Mouse (Mus musculus): ENCODE measurements around the gene Cltc. TPM values are rescaled to one million over a fixed set of nuclear protein-coding genes. Genes with fewer than 3 reads are reported as not detected.
"Not testable (repeated sequence)": the region's sequence is repeated elsewhere in the genome, so short reads cannot be mapped to it uniquely, and the experiment has no call there.

Cltc gene
- polyA plus RNA-seq (2012; rRNA removed): 32.3 and 38.1 TPM in 2 replicates

DNA sequence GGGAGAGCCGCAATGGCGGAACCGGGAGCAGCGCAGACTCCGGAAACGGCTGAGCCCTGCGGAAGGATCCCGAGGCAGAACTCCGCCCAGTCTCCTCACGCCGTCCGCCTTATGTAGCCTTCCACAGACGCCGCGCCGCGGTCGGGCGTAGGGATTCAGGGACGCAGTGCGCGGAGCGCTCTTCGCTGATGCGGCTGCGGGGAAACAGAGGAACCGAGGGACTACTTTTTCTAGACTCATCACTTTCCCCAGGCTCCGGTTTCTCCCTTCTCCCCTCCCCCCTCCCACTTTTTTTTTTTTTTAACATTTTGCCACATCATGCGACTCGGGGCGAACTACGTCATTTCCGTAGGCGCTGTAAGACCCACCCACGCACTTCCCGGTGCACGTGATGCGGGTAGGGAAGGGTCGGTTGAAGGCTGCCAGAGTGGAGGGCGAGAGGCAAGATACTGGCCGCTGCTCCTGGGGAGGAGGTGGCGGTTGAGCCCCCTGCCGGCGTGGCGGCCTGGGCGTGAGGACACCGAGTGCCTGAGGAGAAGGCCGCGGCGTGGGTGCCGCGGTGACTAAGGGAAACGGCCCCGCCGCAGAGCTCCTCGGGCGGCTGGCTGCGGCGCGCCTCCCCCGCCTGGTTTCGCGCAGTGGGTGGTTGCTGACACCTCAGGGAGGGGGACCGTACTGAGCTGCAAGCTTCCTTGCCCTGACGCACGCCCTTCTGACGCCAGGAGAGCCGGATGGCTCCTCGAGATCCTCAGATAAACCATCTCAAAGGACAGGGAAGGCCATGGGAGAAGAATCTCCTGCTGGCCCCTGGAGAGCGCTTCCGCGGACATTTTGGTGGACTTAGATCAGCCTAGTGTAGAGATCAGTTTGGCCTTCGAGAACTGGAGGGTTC lies at the start of gene Cltc:
Gene Cltc, minus strand, starts transcription at position 86 of the 892 bp plus-strand sequence.
- Histone ChIP-seq H3K36me3 (ENCODE audit: control insufficient read depth, insufficient read depth, low read length) (no peaks in the 10 kb centered on the region), H3K27me3 (ENCODE audit: control insufficient read depth, insufficient read depth, low read length) (no peaks in the 10 kb centered on the region), H3K4me1 (ENCODE audit: control insufficient read depth, insufficient read depth, low read length) (peaks cover 2% of the 10 kb centered on the region), H3K4me3 (ENCODE audit: control insufficient read depth, low read depth, low read length) (peak within 1 kb of the TSS; percentile 100), H3K27ac (ENCODE audit: control insufficient read depth, insufficient read depth, low read depth, low read length) (peak within 1 kb of the TSS; percentile 100)
- TF ChIP-seq POLR2A (IDR thresholded peaks at IDR 0.05; ENCODE audit: control insufficient read depth, low read depth, low read length) (peak; percentile 98), CTCF (IDR thresholded peaks at IDR 0.05; ENCODE audit: control insufficient read depth, insufficient read depth, insufficient replicate concordance, low read depth, low read length) (0 out of 2 replicates have a peak, but pooled peaks have one; percentile 13)

DNA sequence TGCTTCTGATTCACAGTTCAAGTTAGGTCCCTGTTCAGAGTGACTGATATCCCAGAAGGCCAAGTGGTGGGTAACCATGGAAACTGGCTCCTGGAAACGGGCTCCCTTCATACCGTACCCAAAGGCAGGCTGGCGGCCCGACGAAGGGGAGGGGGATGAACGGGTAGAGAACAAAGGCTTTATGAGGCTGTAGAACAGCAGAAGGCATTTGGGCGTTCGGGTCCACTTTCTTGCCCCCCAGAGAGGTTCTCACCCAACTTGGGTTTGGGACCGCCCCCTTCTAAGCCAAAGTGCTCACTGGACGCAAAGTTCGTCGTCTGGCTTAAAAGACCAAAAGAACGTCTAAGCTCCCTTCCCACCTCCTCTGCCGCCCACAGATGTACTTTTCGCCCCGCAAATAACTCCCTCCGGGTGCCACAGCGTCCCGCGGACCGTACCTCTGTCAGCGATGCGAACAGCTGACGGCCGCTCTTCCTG lies 49.7 kb upstream of the Cltc start:
- H3K4me3 ChIP-seq (ENCODE audit: control insufficient read depth, low read depth, low read length): peak overlapping the region; percentile 95
- H3K27me3 ChIP-seq (ENCODE audit: control insufficient read depth, insufficient read depth, low read length): no peaks in the 10 kb centered on the region
- H3K4me1 ChIP-seq (ENCODE audit: control insufficient read depth, insufficient read depth, low read length): peaks cover 2% of the 10 kb centered on the region; the same call in 1 of the 2 replicates
- H3K36me3 ChIP-seq (ENCODE audit: control insufficient read depth, insufficient read depth, low read length): no peaks in the 10 kb centered on the region; the same call in 1 of the 2 replicates
- TF ChIP-seq POLR2A (IDR thresholded peaks at IDR 0.05; ENCODE audit: control insufficient read depth, low read depth, low read length): no peak; the same call in 1 of the 2 replicates
- TF ChIP-seq CTCF (IDR thresholded peaks at IDR 0.05; ENCODE audit: control insufficient read depth, insufficient read depth, insufficient replicate concordance, low read depth, low read length): no peak
- peak overlapping the region; percentile 55 for H3K27ac ChIP-seq (ENCODE audit: control insufficient read depth, insufficient read depth, low read depth, low read length)

DNA sequence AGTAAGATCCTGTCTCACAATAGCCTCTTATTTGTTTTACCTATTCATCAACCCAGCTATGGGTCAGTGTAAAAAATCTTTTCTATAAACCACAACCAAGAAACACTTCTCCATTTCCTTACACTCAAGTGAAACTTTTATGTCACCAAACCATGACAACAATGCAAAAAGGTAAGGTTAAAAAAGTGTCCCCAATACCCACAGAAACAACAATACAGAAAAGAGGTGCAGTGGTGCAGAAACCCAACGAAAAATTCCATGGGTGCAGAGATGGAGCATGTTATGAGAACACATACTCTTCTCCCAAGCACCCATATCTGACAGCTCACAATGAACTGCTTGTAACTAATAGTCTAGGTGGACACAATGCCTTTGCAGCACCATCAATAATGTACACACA lies 36.8 kb upstream of the Cltc start:
- Histone ChIP-seq H3K4me3 (ENCODE audit: control insufficient read depth, low read depth, low read length) (no peak overlapping the region), H3K27ac (ENCODE audit: control insufficient read depth, insufficient read depth, low read depth, low read length) (no peak overlapping the region), H3K36me3 (ENCODE audit: control insufficient read depth, insufficient read depth, low read length) (peaks cover 1% of the 10 kb centered on the region; the same call in 1 of the 2 replicates), H3K27me3 (ENCODE audit: control insufficient read depth, insufficient read depth, low read length) (no peaks in the 10 kb centered on the region), H3K4me1 (ENCODE audit: control insufficient read depth, insufficient read depth, low read length) (no peaks in the 10 kb centered on the region)
- TF ChIP-seq CTCF (IDR thresholded peaks at IDR 0.05; ENCODE audit: control insufficient read depth, insufficient read depth, insufficient replicate concordance, low read depth, low read length) (no peak), POLR2A (IDR thresholded peaks at IDR 0.05; ENCODE audit: control insufficient read depth, low read depth, low read length) (no peak)

DNA sequence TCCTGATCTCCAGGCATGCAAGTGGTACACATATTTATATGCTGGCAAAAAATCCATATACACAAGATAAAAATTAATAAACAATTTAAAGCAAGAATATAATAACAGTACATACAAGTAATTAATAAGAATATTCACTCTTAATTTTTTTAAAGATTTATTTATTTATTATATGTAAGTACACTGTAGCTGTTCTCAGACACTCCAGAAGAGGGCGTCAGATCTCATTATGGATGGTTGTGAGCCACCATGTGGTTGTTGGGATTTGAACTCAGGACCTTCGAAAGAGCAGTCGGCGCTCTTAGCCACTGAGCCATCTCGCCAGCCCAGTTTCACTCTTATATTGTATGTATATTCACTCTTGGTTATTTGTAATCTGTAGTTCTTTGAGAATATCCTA lies 30.1 kb upstream of the Cltc start:
- not testable (repeated sequence) for H3K4me1 ChIP-seq (ENCODE audit: control insufficient read depth, insufficient read depth, low read length); H3K27me3 ChIP-seq (ENCODE audit: control insufficient read depth, insufficient read depth, low read length); H3K4me3 ChIP-seq (ENCODE audit: control insufficient read depth, low read depth, low read length); H3K27ac ChIP-seq (ENCODE audit: control insufficient read depth, insufficient read depth, low read depth, low read length); H3K36me3 ChIP-seq (ENCODE audit: control insufficient read depth, insufficient read depth, low read length)

DNA sequence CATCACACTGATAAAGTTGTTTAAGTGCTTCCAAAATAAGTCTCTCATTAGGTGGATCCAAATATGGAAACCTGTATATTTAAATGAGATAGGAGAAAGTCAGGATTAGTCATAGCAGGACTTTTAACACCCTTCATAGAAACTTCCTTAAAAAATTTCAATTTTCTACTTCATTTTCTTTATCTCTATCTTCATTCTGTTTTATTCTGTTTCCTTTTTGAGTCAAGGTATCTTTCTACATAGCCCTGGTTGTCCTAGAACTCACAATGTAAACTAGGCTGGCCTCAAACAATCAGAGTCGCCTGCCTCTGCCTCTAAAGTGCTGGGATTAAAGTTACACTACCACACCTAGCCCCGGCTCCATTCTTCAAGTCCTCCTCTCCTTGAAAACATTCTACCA lies 28.4 kb upstream of the Cltc start:
- no peak overlapping the region for H3K27ac ChIP-seq (ENCODE audit: control insufficient read depth, insufficient read depth, low read depth, low read length)
- no peak overlapping the region for H3K4me3 ChIP-seq (ENCODE audit: control insufficient read depth, low read depth, low read length)
- peaks cover 2% of the 10 kb centered on the region; the same call in 1 of the 2 replicates for H3K36me3 ChIP-seq (ENCODE audit: control insufficient read depth, insufficient read depth, low read length)
- no peaks in the 10 kb centered on the region for H3K4me1 ChIP-seq (ENCODE audit: control insufficient read depth, insufficient read depth, low read length)
- no peaks in the 10 kb centered on the region for H3K27me3 ChIP-seq (ENCODE audit: control insufficient read depth, insufficient read depth, low read length)
- TF ChIP-seq POLR2A (IDR thresholded peaks at IDR 0.05; ENCODE audit: control insufficient read depth, low read depth, low read length) (no peak), CTCF (IDR thresholded peaks at IDR 0.05; ENCODE audit: control insufficient read depth, insufficient read depth, insufficient replicate concordance, low read depth, low read length) (no peak)

DNA sequence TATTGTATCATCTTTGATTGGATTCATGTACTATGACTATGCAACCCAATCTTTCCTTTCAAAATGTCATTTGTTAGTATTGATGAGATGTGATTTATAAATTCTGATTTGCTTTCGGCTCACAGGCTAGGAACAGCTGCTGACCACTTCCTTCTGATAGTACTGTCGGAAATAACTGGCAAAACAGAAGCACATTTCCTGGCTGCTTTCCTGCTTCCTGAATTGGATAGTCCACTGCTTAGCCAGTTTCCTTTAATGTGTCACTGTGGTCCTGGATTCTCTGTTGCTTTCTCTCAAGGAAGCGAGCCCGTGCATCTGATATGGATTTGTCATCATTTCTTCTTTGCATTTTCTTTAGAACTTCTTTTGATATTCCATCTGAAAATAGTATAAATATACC lies 12.5 kb upstream of the Cltc start:
- no peak overlapping the region for H3K27ac ChIP-seq (ENCODE audit: control insufficient read depth, insufficient read depth, low read depth, low read length)
- no peak overlapping the region for H3K4me3 ChIP-seq (ENCODE audit: control insufficient read depth, low read depth, low read length)
- H3K36me3 ChIP-seq (ENCODE audit: control insufficient read depth, insufficient read depth, low read length): no peaks in the 10 kb centered on the region
- TF ChIP-seq CTCF (IDR thresholded peaks at IDR 0.05; ENCODE audit: control insufficient read depth, insufficient read depth, insufficient replicate concordance, low read depth, low read length) (no peak), POLR2A (IDR thresholded peaks at IDR 0.05; ENCODE audit: control insufficient read depth, low read depth, low read length) (no peak)
- H3K4me1 ChIP-seq (ENCODE audit: control insufficient read depth, insufficient read depth, low read length): no peaks in the 10 kb centered on the region
- H3K27me3 ChIP-seq (ENCODE audit: control insufficient read depth, insufficient read depth, low read length): no peaks in the 10 kb centered on the region

DNA sequence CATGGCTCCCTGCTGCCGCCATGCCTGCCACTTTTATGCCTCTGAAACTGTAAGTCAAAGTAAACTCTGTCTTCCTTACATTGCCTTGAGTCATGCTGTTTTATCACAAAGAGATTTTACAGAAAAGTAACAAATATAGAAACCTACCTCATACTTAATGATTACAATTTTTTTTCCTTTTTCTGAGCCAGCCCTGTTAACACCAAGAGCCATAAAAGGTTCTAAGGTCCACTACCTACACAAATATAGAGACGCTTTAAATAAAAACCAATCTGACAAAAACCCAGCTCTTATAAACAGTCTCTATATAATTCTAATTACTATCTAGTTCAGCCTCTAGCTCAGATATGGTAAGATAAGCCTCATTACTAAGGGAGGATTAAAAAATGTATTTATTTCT lies 7.1 kb upstream of the Cltc start:
- Histone ChIP-seq H3K27ac (ENCODE audit: control insufficient read depth, insufficient read depth, low read depth, low read length) (no peak overlapping the region), H3K27me3 (ENCODE audit: control insufficient read depth, insufficient read depth, low read length) (no peaks in the 10 kb centered on the region), H3K36me3 (ENCODE audit: control insufficient read depth, insufficient read depth, low read length) (no peaks in the 10 kb centered on the region), H3K4me3 (ENCODE audit: control insufficient read depth, low read depth, low read length) (no peak overlapping the region), H3K4me1 (ENCODE audit: control insufficient read depth, insufficient read depth, low read length) (no peaks in the 10 kb centered on the region; the same call in 1 of the 2 replicates)
- TF ChIP-seq CTCF (IDR thresholded peaks at IDR 0.05; ENCODE audit: control insufficient read depth, insufficient read depth, insufficient replicate concordance, low read depth, low read length) (no peak), POLR2A (IDR thresholded peaks at IDR 0.05; ENCODE audit: control insufficient read depth, low read depth, low read length) (no peak)

Data from testis, adult 2 months (tissue).